Mouse (Mus musculus) layer of hippocampus, postnatal 25 days (tissue): ENCODE measurements around the gene Casp1. TPM values are rescaled to one million over a fixed set of nuclear protein-coding genes. Genes with fewer than 3 reads are reported as not detected.

Experiments used
- DNase-seq, 2 experiments: peaks; one replicate each; pipeline ENCODE4 v3.0.0; 2022; ENCODE audit warnings: mixed read lengths in 2 of 2, low spot score in 1 of 2; ENCODE audit errors: extremely low spot score in 1 of 2
- total RNA-seq, 2 experiments: library from RNA; stranded (reverse); gene quantifications; 2 replicates each; pipeline ENCODE4 v1.2.3; 2021

Casp1 gene
- total RNA-seq, result 1 to 10 TPM; 1.2 TPM

DNA sequence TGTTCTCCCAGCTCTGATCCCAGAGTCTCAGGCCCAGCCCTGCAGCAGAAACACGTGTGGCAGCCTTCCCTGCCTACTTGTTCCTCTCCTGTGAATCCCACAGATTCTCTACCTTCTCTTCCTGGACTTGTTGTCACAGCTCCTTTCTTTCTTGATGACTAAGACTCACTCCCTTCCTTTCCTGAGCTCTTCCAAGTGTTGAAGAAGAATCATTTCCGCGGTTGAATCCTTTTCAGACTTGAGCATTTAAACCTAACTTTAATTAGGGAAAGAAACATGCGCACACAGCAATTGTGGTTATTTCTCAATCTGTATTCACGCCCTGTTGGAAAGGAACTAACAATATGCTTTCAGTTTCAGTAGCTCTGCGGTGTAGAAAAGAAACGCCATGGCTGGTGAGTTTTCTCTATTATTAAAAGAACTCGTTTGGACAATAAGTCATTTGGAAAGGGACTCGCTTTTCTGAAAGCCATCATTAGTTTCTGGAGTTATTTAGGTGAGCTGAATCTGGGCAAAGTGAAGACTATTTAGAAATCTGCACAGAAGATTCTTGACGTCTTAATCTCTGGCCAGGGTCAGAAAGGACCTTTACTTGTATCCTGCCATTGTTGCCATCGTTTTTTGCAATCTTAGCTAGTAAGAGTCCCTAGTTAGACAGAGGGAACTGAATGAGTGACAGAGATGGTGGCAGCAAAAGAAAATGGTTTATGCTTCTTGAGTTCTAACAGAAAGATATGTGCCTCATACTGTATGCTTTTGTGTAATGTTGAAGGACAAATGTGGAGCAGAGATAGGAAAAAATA, at the start of gene Casp1:
Gene Casp1, plus strand, starts transcription at position 189 of the 803 bp plus-strand sequence.
- DNase-seq, result no peak

DNA sequence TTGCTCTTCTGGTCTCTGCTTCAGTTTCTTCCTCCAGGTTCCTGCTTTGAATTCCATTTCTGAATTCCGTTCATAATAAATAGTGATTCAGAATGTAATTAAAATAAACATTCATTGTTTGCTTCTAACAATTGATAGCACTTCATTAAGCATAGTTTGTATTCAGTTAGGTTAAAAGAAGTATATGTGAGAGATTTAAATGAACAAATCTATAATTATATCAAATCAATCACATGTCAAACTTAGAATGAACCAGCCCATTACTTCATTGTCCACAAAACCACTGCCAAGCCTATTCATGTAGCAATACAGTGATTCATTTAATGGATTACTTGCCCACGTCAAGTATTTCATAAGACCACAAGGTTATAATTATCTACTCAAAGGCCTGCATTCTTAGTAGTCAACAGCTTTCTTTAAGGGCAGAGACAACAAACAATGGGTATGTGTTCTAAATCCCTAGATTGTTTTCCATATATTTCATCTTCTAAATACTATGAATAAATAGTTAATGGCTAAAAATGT, 34.3 kb upstream of the Casp1 start:
- no peak for DNase-seq

DNA sequence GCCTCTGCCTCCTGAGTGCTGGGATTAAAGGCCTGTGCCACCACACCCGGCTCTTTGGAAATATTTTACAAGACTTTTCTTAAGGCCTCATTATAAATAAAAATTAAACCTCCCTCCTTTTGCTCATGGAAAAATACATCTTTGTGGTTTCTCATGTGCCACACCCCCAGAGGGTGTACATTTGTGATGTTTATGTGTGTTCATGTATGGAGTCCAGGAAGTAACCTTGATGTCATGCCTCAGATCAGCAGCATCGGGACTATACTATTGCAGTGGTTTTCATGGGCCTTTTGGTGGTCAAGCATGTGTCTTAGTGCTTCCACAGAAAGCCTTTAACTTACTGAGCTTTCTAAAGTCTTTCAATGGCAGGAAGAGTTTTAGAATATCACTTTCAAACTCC, 28.0 kb upstream of the Casp1 start:
- DNase-seq, result no peak

DNA sequence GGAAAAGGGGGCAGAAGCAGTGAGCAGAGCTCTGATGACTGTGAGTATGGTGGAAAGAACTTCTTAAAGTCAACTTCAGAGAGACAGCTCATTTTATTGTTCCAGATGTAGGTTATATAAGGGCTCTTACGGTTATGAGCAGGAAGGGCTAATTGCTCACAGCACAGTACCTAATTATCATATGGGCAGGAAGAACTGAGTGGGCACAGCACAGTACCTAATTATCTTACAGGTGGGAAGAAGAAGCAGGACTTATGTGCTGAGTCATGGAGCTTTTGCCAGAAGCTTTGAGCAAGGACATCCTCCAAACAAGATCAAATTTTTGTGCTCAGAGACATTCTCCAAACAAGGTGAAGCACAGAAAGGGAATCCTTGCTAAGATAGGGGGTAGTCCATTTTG, 27.4 kb upstream of the Casp1 start:
- no peak for DNase-seq

DNA sequence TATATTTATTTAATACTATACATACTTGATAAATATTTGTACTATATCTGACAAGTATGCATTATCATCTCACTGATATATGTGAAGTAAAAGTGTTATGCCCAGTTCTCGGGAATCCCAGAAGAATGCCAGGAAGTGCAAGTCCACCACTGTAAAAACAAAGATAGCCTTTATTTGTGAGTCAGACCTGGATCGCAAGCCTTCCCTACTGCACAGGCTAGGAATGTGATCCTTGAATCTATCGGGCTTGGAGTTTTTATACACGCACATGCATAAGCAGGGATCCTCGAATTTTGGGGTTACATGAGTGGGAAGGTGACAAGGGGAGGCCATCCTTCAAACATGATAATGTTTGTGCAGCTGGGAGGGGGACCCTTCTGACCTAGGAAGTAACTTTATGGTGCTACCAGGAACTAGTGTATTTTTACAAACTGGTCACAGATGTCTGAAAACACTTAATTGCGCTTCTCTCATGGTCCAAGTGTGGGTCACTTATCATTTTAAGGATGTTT, 26.9 kb upstream of the Casp1 start:
- DNase-seq, result no peak

DNA sequence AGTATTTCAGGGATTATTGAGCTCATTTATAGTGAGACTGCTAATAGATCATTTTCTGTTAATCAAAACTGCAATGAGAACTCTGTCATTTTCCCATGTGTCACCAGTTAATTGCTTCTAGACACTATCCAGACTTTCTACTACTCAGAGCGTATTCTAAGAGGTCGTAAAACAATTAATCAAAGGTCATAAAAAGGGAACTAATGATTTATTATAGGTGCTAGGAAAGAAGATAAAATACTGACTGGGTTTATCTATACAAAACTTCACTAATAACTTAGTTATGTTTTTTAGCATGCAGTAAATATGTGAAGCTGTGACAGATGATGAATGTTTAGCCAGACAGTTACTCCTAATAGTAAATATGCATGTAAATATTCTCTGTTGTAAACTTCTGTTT, 12.2 kb upstream of the Casp1 start:
- no peak for DNase-seq

DNA sequence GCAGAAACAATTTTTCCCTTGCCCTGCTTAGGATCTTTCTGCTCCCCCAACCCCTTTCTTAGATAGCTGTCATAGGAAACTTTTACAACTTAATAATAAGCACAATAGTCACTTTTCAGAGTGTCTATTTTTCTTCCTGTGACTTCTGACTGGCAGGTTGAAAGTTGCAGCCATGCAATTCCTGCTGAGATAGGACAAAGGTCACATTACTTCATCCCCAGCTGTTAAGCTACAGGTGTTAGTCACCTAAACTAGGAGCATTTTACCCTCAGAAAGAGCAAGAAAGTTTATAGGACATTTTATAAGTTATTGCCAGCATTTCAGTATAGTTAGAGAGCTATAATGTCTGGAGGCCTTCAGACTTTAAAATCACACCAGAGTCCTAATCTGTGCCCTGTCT, 11.7 kb upstream of the Casp1 start:
- DNase-seq, result no peak

DNA sequence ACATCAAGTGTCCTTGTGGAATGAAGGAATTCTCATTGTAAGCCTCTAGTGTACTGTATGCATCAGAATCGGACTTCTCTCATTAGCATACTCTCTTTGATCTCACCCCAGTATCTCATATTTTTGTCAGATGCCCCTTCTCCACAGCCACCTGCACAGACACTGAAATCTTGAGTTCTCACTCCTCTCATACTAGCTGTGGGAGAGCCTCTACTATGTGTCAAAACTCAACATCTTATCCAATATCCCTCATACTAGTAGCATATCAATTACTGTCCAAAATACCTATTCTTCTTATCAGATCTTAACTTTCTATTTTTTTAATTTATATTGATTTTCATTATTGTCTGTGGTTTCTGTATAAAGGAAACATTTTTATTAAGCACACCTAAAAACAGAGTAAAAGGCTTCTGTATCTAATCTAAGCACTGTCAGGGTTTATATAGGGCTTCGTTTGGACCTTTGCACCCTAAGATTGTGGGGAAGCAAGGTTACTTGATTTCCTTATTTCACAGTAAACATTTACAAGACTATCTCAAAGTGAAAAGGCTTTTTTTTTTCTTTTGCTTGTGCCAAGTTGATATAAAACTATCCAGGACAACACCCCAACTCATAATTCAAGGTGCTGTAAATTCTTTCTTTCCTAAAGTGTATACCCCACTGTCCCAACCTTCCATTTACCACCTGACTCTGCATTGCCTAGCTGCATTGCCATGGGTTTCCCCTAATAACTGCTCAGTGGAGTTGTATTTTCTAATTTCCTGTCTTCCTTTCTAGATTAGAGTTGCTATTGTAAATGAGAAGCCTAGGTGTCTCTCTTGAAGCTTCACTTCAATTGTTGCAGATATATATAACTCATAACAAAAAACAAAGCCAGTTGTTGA, 1.7 kb upstream of the Casp1 start:
- DNase-seq, result no peak

DNA sequence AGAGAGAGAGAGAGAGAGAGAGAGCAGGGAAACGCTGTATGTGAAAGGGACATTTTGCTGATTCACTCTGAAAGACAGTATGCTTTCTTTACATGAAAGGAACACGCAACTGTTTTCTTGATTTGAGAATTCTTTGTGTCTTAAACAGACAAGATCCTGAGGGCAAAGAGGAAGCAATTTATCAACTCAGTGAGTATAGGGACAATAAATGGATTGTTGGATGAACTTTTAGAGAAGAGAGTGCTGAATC, 740 bp downstream of the Casp1 start:
- no peak for DNase-seq

DNA sequence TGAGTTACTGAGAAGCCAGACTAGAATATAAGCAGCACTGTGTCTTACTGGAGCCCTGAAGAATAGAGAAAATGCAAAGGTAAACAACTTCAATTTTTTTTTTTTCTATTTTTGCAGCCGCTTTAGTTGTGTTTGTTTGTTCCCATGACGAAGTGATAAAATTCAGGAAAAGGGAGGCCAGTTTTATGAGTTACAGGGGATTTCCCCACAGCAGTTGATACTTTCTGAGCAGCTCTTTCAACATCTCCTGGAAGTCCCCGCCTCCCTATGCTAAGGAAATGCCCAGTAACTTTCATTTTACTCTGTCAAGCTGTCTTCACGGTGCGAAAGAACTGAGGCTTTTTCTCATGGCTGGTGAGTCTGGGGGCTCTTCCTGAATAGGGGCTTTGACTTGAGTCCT, 10.2 kb downstream of the Casp1 start, which contains the start of gene Casp4:
Gene Casp4, plus strand, starts transcription at position 268 of the 400 bp plus-strand sequence.
- DNase-seq, result no peak

DNA sequence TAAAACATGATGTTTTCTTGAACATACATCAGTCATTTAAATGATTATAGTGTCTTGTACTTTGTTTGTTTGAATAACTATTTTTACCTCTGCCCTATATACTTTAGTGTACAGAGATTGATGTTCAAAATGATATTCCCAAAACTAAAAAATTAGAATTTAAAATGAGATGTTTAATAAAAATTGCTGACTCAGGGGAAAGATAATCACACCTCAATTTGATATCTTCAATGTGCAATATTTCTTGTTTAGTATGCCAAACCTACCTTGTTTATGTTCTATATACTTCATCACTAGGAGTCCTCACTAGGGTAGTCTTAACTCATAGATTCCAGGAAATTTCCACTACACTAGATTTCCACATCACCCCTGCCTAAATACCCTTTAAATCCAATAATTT, 11.8 kb downstream of the Casp1 start:
- no peak for DNase-seq

DNA sequence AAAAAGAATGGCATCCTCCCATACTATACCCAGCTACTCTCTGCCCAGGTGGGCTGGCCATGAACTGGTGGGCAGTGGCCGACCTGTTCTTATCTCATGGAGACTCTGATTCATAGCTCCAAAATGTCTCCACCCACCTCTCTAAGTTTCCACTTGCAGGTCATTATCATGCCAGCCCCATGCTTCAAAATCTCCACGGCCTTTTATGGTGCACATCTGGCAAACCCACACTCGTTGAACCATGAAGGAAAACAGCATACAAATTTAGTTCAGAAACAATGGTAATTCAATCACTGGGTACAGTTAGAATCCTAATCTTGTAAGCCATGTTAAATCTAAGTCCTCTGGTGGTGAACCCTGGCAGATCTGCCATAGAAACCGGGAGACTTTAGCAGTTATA, 13.1 kb downstream of the Casp1 start:
- no peak for DNase-seq

DNA sequence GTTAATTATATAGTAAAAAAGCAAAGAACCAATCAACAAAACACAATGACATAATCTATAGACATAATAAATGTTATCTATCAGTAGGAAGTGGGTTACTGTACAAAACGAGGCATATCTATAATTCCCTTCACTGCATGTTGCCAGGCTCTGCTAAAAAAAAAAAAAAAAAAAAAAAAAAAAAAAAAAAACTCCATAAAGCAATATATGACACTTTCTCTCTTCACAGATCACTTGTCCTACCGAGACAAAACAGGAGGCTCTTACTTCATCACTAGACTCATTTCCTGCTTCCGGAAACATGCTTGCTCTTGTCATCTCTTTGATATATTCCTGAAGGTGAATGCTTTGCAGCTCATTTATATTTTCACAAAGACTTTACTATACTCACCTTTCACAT, 29.9 kb downstream of the Casp1 start:
- no peak for DNase-seq

DNA sequence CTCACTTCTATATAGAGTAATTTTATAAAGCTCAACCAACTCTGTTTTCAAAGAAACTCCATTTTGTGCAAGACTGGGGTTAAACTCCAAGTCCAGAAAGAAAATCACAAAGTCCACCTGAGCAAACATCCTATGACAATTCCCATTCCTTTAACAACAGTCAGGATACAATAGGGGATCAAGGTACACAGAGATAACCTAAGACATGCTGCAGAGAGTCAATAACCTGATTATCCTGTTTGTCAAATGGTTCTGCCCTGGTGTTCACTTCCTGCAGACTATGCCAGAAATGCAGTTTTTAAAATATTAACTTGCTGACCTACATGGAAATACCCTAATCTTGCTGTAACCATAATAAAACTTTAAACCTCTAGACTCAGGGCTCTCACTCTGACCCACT, 34.1 kb downstream of the Casp1 start:
- DNase-seq, result no peak

DNA sequence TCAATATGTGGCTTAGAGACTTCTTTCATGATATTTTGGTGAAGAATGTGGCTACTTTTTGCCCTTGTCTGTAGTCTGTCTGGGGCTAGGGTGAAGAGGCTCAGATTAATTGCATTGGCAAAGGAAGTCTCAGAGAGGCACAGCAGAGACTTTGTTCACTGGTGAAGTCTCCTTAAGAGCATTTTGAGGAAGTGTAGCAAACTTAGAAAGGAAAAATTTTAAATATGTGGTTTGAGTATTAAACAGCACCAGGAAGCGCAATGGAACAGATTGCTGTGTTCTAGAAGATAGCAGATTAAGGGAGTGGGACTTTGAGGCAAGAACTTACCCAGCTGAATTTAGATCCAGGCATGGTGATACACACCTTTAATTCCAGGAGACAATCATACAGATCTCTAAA, 35.1 kb downstream of the Casp1 start:
- DNase-seq, result no peak

DNA sequence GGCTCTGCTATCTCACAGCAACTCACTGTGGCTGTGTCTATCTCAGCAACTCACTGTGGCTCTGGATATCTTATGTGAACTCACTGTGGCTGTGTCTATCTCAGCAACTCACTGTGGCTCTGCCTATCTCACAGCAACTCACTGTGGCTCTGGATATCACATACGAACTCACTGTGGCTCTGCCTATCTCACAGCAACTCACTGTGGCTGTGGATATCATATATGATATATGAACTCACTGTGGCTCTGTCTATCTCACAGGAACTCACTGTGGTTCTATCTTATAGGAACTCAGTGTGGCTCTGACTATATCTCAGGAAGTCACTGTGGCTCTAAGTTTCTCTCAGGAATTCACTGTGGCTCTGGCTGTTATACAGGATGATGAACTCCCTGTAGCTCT, 44.8 kb downstream of the Casp1 start:
- DNase-seq, result no peak

DNA sequence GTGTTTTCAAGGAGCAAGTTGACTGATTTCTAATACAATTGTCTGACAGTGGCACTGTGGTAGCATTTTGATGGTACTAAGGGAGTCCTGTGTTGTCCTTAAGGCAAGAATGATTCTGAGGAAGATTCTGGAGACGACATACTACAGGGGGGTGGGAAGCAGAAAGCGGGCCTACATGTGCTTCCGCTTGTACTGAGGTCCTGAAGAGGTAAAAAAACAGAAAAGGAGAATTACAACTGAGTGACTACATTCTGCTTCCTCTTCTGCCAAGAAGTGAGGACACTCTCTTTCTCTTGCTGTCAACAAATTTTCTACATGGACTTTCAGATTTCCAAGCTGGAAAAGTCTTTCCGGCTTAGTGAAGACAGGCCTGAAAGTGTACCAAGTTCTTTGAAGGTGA, 45.8 kb downstream of the Casp1 start:
- no peak for DNase-seq

DNA sequence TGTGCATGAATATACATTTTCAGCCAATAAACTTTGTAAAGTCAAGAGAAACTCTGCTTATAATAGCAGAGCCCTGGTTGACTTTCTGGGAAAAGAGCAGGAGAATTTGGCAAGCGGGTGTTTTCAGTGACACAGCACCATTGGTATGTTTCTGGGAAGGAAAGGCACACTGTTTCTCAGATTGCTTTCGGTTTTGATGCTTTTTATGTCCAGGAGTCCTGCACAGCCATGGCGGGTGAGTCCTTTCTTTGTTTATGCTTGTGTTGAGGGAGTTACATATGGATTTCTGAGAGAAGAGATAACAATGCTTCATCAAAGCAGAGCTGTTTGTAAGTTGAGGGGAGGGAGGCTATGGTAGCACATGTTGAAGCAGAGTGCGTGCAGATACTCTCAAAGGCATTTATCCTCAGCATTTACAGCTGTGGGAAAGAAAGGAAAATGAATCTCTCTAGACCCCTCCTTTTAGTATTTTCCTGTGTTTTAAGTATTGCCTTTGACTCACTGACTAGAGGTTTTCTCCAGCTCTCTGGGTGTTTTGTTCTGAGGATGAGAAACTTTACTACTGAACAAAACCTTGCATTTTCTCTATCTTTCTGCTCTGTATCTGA, 47.1 kb downstream of the Casp1 start, which contains the start of gene Casp12:
Gene Casp12, plus strand, starts transcription at position 140 of the 608 bp plus-strand sequence.
- DNase-seq, result no peak

DNA sequence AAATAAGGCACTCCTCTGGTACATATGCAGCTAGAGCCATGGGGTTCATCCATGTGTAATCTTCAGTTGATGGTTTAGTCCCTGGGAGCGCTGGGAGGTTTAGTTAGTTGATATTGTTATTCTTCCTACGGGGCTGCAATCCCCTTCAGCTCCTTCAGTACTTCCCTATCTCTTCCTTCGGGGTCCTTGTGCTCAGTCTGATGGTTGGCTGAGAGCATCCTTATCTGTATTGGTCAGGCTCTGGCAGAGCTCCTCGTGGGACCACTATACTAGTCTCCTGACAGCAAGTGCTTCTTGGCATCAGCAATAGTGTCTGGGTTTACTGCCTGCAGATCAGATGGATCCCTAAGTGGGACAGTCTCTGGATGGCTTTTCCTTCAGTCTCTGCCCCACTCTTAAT, 49.1 kb downstream of the Casp1 start:
- no peak for DNase-seq

DNA sequence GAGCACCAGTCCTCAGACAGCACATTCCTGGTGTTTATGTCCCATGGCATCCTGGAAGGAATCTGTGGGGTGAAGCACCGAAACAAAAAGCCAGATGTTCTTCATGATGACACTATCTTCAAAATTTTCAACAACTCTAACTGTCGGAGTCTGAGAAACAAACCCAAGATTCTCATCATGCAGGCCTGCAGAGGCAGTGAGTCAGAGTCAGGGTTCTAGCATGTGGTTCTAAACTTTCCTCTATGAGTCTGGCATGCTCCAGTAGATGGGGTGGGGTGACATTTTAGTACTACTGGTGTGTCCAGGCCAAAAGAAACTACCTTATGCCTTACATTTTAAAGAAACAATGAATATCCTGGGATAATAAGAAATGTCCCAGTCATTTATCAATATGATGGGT, 55.4 kb downstream of the Casp1 start:
- DNase-seq, result no peak

DNA sequence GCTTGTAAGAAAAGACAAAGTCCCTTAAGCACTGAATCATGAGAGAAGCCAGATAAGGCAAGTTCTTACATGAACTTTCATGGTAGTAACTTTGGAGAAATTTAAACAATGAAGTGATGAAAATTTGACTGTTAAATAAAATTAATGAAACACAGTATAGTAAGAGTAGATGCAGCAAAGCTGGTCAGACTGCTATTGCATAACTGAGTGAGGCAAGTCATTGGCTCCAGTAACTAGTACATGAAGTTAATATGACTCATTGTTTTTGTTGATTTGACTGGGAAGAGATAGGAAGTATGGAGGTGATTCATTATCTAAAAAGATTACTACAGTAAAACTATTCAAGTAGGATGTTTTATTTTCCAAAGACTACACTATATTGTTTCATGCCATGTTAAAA, 58.5 kb downstream of the Casp1 start:
- DNase-seq, result no peak
